Mouse (Mus musculus) olfactory bulb, adult 2 months (tissue): Measurements from ENCODE around the gene Fbxw8.
A peak's percentile ranks its signal among the peaks of the same experiment; 100 is the strongest.

ENCODE experiments used
- CTCF ChIP-seq: fragments of 200-500 bp; IDR thresholded peaks from 2 replicates; pipeline ENCODE4 v1.5.1; 2012; ENCODE audit warnings: low read depth, mild to moderate bottlenecking, low read length, moderate library complexity; ENCODE audit not compliant: insufficient read depth
- POLR2A ChIP-seq: fragments of 200-500 bp; IDR thresholded peaks from 2 replicates; pipeline ENCODE4 v1.6.1; 2012; ENCODE audit warnings: mild to moderate bottlenecking, low read depth, low read length, moderate library complexity; ENCODE audit not compliant: insufficient read depth

DNA sequence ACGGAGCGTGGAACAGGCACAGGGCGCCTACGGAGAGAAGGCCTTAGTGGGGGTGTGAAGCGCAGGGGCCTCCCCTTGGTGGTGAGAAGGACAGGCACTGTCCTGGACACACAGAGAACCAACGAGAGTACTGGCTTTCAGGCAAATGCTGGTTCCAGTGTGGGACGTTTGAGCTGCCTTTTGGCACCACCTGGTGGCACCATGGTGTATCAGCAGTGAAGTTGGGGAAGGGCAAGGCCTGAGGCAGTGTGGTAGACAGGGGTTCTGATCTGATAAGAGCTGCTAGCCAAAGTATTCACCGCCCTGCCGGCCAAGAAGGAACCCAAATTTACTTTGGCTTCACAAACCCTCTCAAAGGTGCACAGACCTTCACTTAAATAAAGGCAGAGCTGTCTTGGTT is 85.9 kb downstream of the Fbxw8 start:
- TF ChIP-seq POLR2A (no peak), CTCF (peak; percentile 77)
